Mouse (Mus musculus): ENCODE results near the gene Gprc6a. TPM values are rescaled to one million over a fixed set of nuclear protein-coding genes. Genes with fewer than 3 reads are reported as not detected.

Gprc6a gene
- not detected in 2 replicates for polyA plus RNA-seq (2014; fragmentation: Nextera tagmentation; extraction: Ambion mirVana)

DNA sequence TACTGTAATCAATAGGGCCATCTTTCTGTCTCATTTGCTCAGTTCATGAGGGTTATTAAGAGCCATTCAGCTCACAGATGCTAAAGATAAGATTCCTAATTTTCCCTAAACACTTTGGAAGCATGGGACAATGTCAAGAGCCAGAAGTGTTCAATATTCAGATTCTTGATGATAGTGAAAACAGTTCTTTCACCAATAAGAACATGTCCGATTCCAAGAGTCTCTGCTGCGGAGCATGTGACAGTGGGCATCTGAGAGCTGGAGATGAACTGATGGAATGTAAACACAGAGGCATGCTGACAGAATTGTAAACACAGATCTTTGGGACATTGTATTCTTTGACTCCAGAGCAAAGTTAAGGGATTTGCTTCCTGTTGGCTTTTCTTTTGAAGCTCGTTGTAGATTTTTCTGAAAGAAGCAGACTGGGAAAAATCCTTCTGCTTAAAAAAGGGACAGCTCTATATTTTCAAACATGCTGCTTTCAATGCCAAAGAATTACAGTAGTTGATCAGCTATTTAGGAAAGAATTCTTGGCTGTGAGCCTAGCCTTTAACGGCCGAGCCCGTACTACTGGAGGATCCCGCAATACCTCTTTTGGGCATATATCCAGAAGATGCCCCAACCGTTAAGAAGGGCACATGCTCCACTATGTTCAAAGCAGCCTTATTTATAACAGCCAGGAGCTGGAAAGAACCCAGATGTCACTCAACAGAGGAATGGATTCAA is at the start of gene Gprc6a:
TSS of gene Gprc6a (minus strand) at position 51 of the 726 bp plus-strand sequence.
- Histone ChIP-seq H3K4me3 (replicated peaks; ENCODE audit: low read length) (no peak within 1 kb of the TSS), H3K9me3 (ENCODE audit: control insufficient read depth, low read length) (no peaks in the 10 kb centered on the region), H3K36me3 (replicated peaks; ENCODE audit: control insufficient read depth, insufficient read depth) (no peaks in the 10 kb centered on the region), H3K27me3 (ENCODE audit: control insufficient read depth, insufficient read depth, low read length) (no peaks in the 10 kb centered on the region), H3K4me1 (replicated peaks; ENCODE audit: control insufficient read depth, insufficient read depth, low read length) (no peaks in the 10 kb centered on the region), H3K9ac (no peak within 1 kb of the TSS), H3K4me2 (replicated peaks) (no peak within 1 kb of the TSS), H3K27ac (no peak within 1 kb of the TSS)
- ATAC-seq (ENCODE audit: low FRiP score) (no peak), DNase-seq (ENCODE audit: low spot score) (no peak)
- WGBS, result 60% methylated on average over 8 of the region's 8 CpGs

DNA sequence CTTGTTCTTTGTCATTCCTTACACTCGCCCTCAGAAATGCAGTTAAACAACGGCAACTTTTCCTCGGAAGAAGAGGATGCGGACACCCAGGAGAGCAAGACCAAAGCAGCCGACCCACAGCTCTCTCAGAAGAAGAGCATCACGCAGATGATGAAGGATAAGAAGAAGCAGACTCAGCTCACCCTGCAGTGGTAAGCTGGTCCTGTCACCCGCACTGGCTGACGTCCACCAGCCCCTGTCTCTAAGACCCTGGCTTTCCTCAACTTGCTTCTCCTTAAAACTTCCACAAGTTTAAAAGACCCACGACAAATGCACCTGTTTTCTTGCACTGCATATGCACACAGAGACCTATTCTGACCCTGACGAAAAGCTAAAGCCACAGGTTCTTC is 47.0 kb upstream of the Gprc6a start:
- H3K4me3 ChIP-seq (replicated peaks; ENCODE audit: low read length), result peak overlapping the region; percentile 34
- peaks cover 31% of the 10 kb centered on the region for H3K27me3 ChIP-seq (ENCODE audit: control insufficient read depth, insufficient read depth, low read length)
- no peak overlapping the region for H3K9ac ChIP-seq
- DNase-seq (ENCODE audit: low spot score) (peak; percentile 34), ATAC-seq (ENCODE audit: low FRiP score) (no peak; the same call in 1 of the 2 replicates)
- no peaks in the 10 kb centered on the region for H3K4me1 ChIP-seq (replicated peaks; ENCODE audit: control insufficient read depth, insufficient read depth, low read length)
- no peaks in the 10 kb centered on the region for H3K9me3 ChIP-seq (ENCODE audit: control insufficient read depth, low read length)
- 10% methylated on average over 10 of the region's 10 CpGs for WGBS
- no peaks in the 10 kb centered on the region for H3K36me3 ChIP-seq (replicated peaks; ENCODE audit: control insufficient read depth, insufficient read depth)
- H3K27ac ChIP-seq, result no peak overlapping the region
- H3K4me2 ChIP-seq (replicated peaks), result peak overlapping the region; percentile 64

- peak within 1 kb of the TSS; percentile 17; the same call in 1 of the 2 replicates for H3K9ac ChIP-seq
- DNase-seq (ENCODE audit: low spot score), result peak; percentile 24
- under 1% methylated on average over 38 of the region's 38 CpGs for WGBS
- H3K36me3 ChIP-seq (replicated peaks; ENCODE audit: control insufficient read depth, insufficient read depth), result no peaks in the 10 kb centered on the region
- H3K27ac ChIP-seq, result no peak within 1 kb of the TSS
- no peaks in the 10 kb centered on the region for H3K9me3 ChIP-seq (ENCODE audit: control insufficient read depth, low read length)
- H3K27me3 ChIP-seq (ENCODE audit: control insufficient read depth, insufficient read depth, low read length), result peaks cover 31% of the 10 kb centered on the region
- H3K4me2 ChIP-seq (replicated peaks), result peak within 1 kb of the TSS; percentile 64
- ATAC-seq (ENCODE audit: low FRiP score), result peak; percentile 83
- H3K4me3 ChIP-seq (replicated peaks; ENCODE audit: low read length), result peak within 1 kb of the TSS; percentile 34
- H3K4me1 ChIP-seq (replicated peaks; ENCODE audit: control insufficient read depth, insufficient read depth, low read length), result no peaks in the 10 kb centered on the region
These were observed 46.4 kb upstream of the Gprc6a start, which contains the start of gene Rfx6 for GRCm38 (mm10) chr10:51677548-51678250. TSS of gene Rfx6 (plus strand) at chr10:51677756.

GRCm38 (mm10) chr10:51672082-51672779 is 41.0 kb upstream of the Gprc6a start:
- Histone ChIP-seq H3K4me1 (replicated peaks; ENCODE audit: control insufficient read depth, insufficient read depth, low read length) (no peaks in the 10 kb centered on the region), H3K9ac (no peak overlapping the region), H3K27me3 (ENCODE audit: control insufficient read depth, insufficient read depth, low read length) (peaks cover 19% of the 10 kb centered on the region), H3K27ac (no peak overlapping the region), H3K4me2 (replicated peaks) (no peak overlapping the region), H3K9me3 (ENCODE audit: control insufficient read depth, low read length) (no peaks in the 10 kb centered on the region), H3K4me3 (replicated peaks; ENCODE audit: low read length) (no peak overlapping the region), H3K36me3 (replicated peaks; ENCODE audit: control insufficient read depth, insufficient read depth) (no peaks in the 10 kb centered on the region)
- ATAC-seq (ENCODE audit: low FRiP score) (peak; percentile 51), DNase-seq (ENCODE audit: low spot score) (no peak)
- 37% methylated on average over 1 of the region's 1 CpGs for WGBS

GRCm38 (mm10) chr10:51671583-51671982 is 40.3 kb upstream of the Gprc6a start:
- Histone ChIP-seq H3K27ac (no peak overlapping the region), H3K9me3 (ENCODE audit: control insufficient read depth, low read length) (no peaks in the 10 kb centered on the region), H3K4me1 (replicated peaks; ENCODE audit: control insufficient read depth, insufficient read depth, low read length) (no peaks in the 10 kb centered on the region), H3K27me3 (ENCODE audit: control insufficient read depth, insufficient read depth, low read length) (peaks cover 13% of the 10 kb centered on the region), H3K9ac (no peak overlapping the region), H3K4me2 (replicated peaks) (no peak overlapping the region), H3K4me3 (replicated peaks; ENCODE audit: low read length) (no peak overlapping the region), H3K36me3 (replicated peaks; ENCODE audit: control insufficient read depth, insufficient read depth) (no peaks in the 10 kb centered on the region)
- ATAC-seq (ENCODE audit: low FRiP score), result no peak
- no peak for DNase-seq (ENCODE audit: low spot score)
- WGBS, result 89% methylated on average over 4 of the region's 4 CpGs

DNA sequence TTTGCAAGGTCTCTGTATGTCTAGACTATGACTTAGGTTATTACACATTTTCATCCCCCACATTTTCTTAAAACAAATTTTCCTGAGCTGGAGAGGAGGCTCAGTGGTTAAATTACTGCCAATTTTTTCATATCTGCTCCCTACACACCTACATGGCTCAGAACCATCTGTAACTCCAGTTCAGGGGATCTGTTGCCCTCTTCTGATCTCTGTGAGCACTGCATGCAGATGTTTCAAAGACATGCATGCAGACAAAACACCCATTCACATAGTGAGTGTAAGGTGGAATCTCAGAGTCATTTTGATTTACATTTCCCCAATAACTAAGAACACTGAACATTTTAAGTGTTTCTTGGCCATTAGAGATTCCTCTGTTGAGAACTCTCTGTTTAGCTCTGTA is 38.1 kb upstream of the Gprc6a start:
- Histone ChIP-seq H3K4me2 (replicated peaks) (no peak overlapping the region), H3K4me3 (replicated peaks; ENCODE audit: low read length) (no peak overlapping the region), H3K9me3 (ENCODE audit: control insufficient read depth, low read length) (no peaks in the 10 kb centered on the region), H3K27ac (no peak overlapping the region), H3K9ac (no peak overlapping the region), H3K4me1 (replicated peaks; ENCODE audit: control insufficient read depth, insufficient read depth, low read length) (no peaks in the 10 kb centered on the region), H3K27me3 (ENCODE audit: control insufficient read depth, insufficient read depth, low read length) (no peaks in the 10 kb centered on the region), H3K36me3 (replicated peaks; ENCODE audit: control insufficient read depth, insufficient read depth) (no peaks in the 10 kb centered on the region)
- DNase-seq (ENCODE audit: low spot score), result no peak
- ATAC-seq (ENCODE audit: low FRiP score), result no peak

- 76% methylated on average over 1 of the region's 1 CpGs for WGBS
- Histone ChIP-seq H3K9me3 (ENCODE audit: control insufficient read depth, low read length) (no peaks in the 10 kb centered on the region), H3K4me2 (replicated peaks) (no peak overlapping the region), H3K4me1 (replicated peaks; ENCODE audit: control insufficient read depth, insufficient read depth, low read length) (no peaks in the 10 kb centered on the region), H3K4me3 (replicated peaks; ENCODE audit: low read length) (no peak overlapping the region), H3K27me3 (ENCODE audit: control insufficient read depth, insufficient read depth, low read length) (no peaks in the 10 kb centered on the region), H3K9ac (no peak overlapping the region), H3K27ac (no peak overlapping the region), H3K36me3 (replicated peaks; ENCODE audit: control insufficient read depth, insufficient read depth) (no peaks in the 10 kb centered on the region)
- ATAC-seq (ENCODE audit: low FRiP score) (no peak), DNase-seq (ENCODE audit: low spot score) (no peak)
These were observed 26.1 kb upstream of the Gprc6a start for GRCm38 (mm10) chr10:51657324-51657723.

DNA sequence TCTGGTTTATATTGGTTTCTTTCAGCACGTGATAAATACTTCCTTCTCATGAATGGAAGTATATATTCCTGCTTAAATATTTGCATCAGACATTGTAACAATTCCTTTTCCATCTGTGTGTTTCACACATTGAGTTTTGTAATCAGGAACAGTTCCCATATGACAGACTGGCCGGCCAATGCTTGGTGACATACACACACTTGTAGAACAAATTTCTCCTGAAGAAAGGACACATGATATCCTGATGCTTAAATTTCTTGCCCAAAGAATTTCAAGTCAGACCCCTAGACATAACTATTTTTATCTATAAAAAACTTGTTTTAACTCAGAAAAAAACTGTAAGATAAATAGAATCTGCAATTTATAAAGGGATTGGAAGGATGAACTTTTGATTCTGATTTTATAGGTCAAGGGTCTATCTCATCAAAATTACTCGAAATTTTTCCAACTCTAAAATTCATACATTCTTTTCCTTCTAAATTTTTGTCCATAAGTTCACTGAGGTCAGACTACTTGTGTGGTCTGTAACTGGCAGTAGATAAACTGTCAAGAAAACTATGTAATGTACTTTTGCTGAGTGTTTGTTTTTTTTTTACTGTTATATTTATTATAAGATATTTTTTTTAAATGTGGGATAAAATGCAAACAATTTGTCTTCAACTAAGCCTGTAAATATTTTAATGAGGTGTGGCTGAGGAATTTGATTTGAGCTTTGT is 18.4 kb upstream of the Gprc6a start:
- H3K27ac ChIP-seq, result no peak overlapping the region
- H3K4me2 ChIP-seq (replicated peaks), result no peak overlapping the region
- WGBS, result 71% methylated on average over 3 of the region's 3 CpGs
- no peak for ATAC-seq (ENCODE audit: low FRiP score)
- no peaks in the 10 kb centered on the region for H3K27me3 ChIP-seq (ENCODE audit: control insufficient read depth, insufficient read depth, low read length)
- H3K36me3 ChIP-seq (replicated peaks; ENCODE audit: control insufficient read depth, insufficient read depth), result no peaks in the 10 kb centered on the region
- H3K9me3 ChIP-seq (ENCODE audit: control insufficient read depth, low read length), result no peaks in the 10 kb centered on the region
- no peaks in the 10 kb centered on the region for H3K4me1 ChIP-seq (replicated peaks; ENCODE audit: control insufficient read depth, insufficient read depth, low read length)
- DNase-seq (ENCODE audit: low spot score), result no peak
- no peak overlapping the region for H3K4me3 ChIP-seq (replicated peaks; ENCODE audit: low read length)
- no peak overlapping the region for H3K9ac ChIP-seq

- no peaks in the 10 kb centered on the region for H3K9me3 ChIP-seq (ENCODE audit: control insufficient read depth, low read length)
- no peak for ATAC-seq (ENCODE audit: low FRiP score)
- 93% methylated on average over 3 of the region's 3 CpGs for WGBS
These were observed 10.1 kb downstream of the Gprc6a start for GRCm38 (mm10) chr10:51621193-51621592.

More at GRCm38 (mm10) chr10:51621193-51621592, 10.1 kb downstream of the Gprc6a start:
- DNase-seq (ENCODE audit: low spot score), result no peak
- no peak overlapping the region for H3K4me2 ChIP-seq (replicated peaks)
- no peak overlapping the region for H3K27ac ChIP-seq
- H3K4me1 ChIP-seq (replicated peaks; ENCODE audit: control insufficient read depth, insufficient read depth, low read length), result no peaks in the 10 kb centered on the region
- no peak overlapping the region for H3K4me3 ChIP-seq (replicated peaks; ENCODE audit: low read length)
- no peak overlapping the region for H3K9ac ChIP-seq
- H3K27me3 ChIP-seq (ENCODE audit: control insufficient read depth, insufficient read depth, low read length), result no peaks in the 10 kb centered on the region
- H3K36me3 ChIP-seq (replicated peaks; ENCODE audit: control insufficient read depth, insufficient read depth), result no peaks in the 10 kb centered on the region
